Mouse (Mus musculus) stomach, embryonic 14.5 days (tissue): ENCODE data around the gene Ick. TPM values are rescaled to one million over a fixed set of nuclear protein-coding genes. Genes with fewer than 3 reads are reported as not detected.

Source experiments
- ATAC-seq: fragments of 200-750 bp; cut with Nextera tagmentation; 2 replicates; pipeline ENCODE4 v1.8.0; 2017; ENCODE audit warnings: low read depth, moderate TSS enrichment; ENCODE audit not compliant: insufficient number of reproducible peaks, insufficient read depth, low FRiP score
- H3K27ac ChIP-seq: fragments of 300-500 bp; sonication (generic); 2 replicates; pipeline ENCODE4 v1.5.1; 2014; ENCODE audit warnings: mild to moderate bottlenecking, low read length, moderate library complexity, mixed read lengths
- H3K27me3 ChIP-seq: fragments of 300-500 bp; sonication (generic); 2 replicates; pipeline ENCODE4 v1.6.1; 2014; ENCODE audit warnings: low read length, control low read depth, mixed read lengths; ENCODE audit not compliant: control insufficient read depth, insufficient read depth
- H3K36me3 ChIP-seq: fragments of 300-500 bp; sonication (generic); 2 replicates; pipeline ENCODE4 v1.6.1; 2014; ENCODE audit warnings: mild to moderate bottlenecking, control low read depth, low read length, moderate library complexity, mixed read lengths; ENCODE audit not compliant: control insufficient read depth, insufficient read depth
- H3K4me1 ChIP-seq: fragments of 300-500 bp; sonication (generic); 2 replicates; pipeline ENCODE4 v1.6.1; 2014; ENCODE audit warnings: low read length, control low read depth, mixed read lengths; ENCODE audit not compliant: control insufficient read depth, insufficient read depth
- H3K4me2 ChIP-seq: fragments of 300-500 bp; sonication (generic); replicated peaks from 2 replicates; pipeline ENCODE4 v1.6.1; 2014; ENCODE audit warnings: low read depth, low read length, control low read depth
- H3K4me3 ChIP-seq: fragments of 300-500 bp; sonication (generic); 2 replicates; pipeline ENCODE4 v1.5.1; 2014; ENCODE audit warnings: low read depth, low read length, control low read depth
- H3K9ac ChIP-seq: fragments of 300-500 bp; sonication (generic); replicated peaks from 2 replicates; pipeline ENCODE4 v1.6.1; 2014; ENCODE audit warnings: low read depth, mild to moderate bottlenecking, control low read depth, low read length, moderate library complexity, mixed read lengths
- H3K9me3 ChIP-seq: fragments of 300-500 bp; sonication (generic); 2 replicates; pipeline ENCODE4 v1.6.1; 2016; ENCODE audit warnings: low read depth, low read length, control low read depth; ENCODE audit not compliant: control insufficient read depth
- WGBS: fragments of 180-500 bp; shearing (Covaris S2); extraction: QIAGEN DNeasy Blood & Tissue Kit; methylation state at CpG from one replicate; pipeline ENCODE4 v1.1.7; 2014; 5-methylcytosine and 5-hydroxymethylcytosine counted together
- polyA plus RNA-seq: library from polyadenylated mRNA; unstranded; fragments of >200 nt; fragmentation: Nextera tagmentation; extraction: Ambion mirVana; gene quantifications from 2 replicates; pipeline ENCODE4 v1.2.1, GENCODE M21; 2014

The Ick gene
- polyA plus RNA-seq, 1 experiment from 2014 or later, result 28.4 TPM

DNA sequence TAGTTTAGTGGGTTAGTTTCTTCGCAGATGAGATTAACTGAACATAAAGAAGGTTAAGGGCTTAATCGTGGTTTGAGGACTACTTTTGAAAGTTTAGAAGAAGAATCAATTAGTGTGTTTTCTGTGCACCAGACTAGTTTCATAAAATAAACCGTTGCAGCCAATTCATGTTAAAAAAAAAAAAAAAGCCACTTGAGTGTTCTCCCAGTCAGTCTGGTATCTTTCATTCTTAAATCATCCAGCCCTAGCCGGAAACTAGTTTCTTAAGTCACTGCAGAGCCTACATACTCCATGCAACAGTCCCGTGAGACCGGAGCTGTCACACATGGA, 1.4 kb upstream of the Ick start:
- Histone ChIP-seq H3K36me3 (0 out of 2 replicates have a peak, but pooled peaks cover 3% of the 10 kb centered on the region), H3K9ac (peak overlapping the region; percentile 76; the same call in 1 of the 2 replicates), H3K27me3 (no peaks in the 10 kb centered on the region), H3K4me3 (peak overlapping the region; percentile 89), H3K9me3 (no peaks in the 10 kb centered on the region), H3K4me1 (peaks cover 8% of the 10 kb centered on the region; the same call in 1 of the 2 replicates), H3K27ac (no peak overlapping the region; the same call in 1 of the 2 replicates), H3K4me2 (peak overlapping the region; percentile 89)
- WGBS, result 19% methylated on average over 6 of the region's 6 CpGs
- ATAC-seq, result no peak

DNA sequence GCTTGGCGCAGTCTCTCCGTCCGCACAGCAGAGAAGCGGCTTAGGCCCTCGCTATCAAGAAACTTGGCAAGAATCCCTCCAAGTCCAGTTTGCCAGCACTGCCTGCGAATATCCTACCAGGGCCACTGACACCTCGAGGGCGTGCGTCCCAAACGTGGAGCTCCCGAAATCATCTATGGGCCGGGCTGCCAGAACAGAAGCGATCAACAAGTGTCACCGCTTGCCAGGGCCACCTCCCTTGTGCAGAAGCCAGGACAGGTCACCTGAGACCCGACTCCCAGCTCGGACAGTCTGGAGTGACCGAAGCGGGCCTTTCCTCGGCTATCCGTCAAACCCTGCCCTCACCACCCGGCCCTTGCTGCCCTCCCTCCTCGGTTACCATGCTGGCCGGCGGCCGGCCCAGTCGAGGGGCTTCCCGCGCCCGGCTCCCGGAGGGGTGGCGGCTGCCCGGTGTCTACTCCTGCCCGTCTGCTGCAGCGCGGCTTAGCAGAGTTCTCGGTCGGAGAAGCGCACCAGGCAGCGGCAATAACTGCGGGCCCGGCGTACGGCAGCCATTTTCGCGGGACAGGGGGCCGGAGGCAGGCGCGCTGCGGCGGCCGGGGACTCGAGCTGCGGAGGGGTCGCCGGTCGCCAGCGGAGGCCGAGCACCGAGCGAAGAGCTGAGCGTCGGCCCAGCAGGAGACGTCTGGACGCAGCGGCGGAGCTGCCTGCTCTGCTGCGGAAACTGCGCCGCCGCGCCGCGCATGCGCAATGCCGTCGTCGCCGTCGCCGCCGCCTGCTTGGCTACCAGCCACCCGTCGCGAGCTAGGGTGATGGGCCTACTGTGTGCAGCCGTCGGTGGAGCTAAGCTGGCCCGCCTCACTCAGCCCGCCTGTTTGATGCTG, 838 bp upstream of the Ick start:
- H3K27me3 ChIP-seq, result no peaks in the 10 kb centered on the region
- H3K4me1 ChIP-seq, result peaks cover 8% of the 10 kb centered on the region; the same call in 1 of the 2 replicates
- H3K9ac ChIP-seq, result peak overlapping the region; percentile 76
- 0 out of 2 replicates have a peak, but pooled peaks cover 3% of the 10 kb centered on the region for H3K36me3 ChIP-seq
- 1% methylated on average over 88 of the region's 88 CpGs for WGBS
- ATAC-seq, result peak; percentile 82
- peak overlapping the region; percentile 89 for H3K4me3 ChIP-seq
- no peaks in the 10 kb centered on the region for H3K9me3 ChIP-seq
- H3K27ac ChIP-seq, result peak overlapping the region; percentile 95
- H3K4me2 ChIP-seq, result peak overlapping the region; percentile 89

DNA sequence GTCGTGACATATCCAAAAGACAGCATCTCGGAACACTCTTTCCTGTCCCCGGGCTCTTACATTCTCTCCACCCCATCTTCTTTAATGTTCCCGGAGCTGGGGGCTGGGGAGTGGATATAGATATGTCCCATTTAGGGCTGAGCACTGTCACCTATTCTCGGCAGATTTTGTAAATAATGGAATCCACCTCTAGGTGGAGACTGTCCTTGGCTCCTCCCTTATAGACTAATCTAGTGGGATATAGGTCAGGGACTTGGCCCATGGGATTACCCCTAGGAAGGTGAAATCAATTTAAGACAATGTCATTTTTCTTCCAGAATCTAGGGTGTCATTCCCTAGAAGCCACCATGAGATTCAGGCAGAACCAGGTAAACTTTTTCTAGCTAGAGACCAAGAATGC, 664 bp downstream of the Ick start:
- Histone ChIP-seq H3K27ac (no peak overlapping the region), H3K36me3 (0 out of 2 replicates have a peak, but pooled peaks cover 3% of the 10 kb centered on the region), H3K9me3 (no peaks in the 10 kb centered on the region), H3K9ac (no peak overlapping the region), H3K4me3 (peak overlapping the region; percentile 89), H3K27me3 (no peaks in the 10 kb centered on the region), H3K4me1 (peaks cover 15% of the 10 kb centered on the region), H3K4me2 (peak overlapping the region; percentile 89)
- ATAC-seq, result no peak
- 45% methylated on average over 5 of the region's 5 CpGs for WGBS

DNA sequence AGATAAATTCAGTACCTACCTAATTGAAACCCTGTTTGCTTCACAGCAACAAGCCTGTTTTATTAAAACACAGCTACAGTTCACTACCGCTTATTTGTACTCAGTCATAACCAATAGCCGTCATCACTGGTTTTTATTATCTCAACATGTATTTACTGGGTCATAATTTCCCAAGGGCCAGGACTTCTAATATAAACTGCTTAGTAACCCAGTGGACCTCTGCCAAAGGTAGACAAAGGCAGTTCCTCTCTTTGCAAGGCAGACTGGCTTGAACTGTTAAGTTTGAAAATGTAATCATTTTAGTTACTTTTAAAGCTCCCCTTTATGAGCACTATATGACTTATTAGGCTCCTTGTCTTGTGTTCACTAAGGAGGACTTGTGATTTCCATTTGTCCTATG, 2.5 kb downstream of the Ick start:
- Histone ChIP-seq H3K4me1 (peaks cover 15% of the 10 kb centered on the region), H3K9ac (no peak overlapping the region), H3K27me3 (no peaks in the 10 kb centered on the region), H3K36me3 (no peaks in the 10 kb centered on the region), H3K4me2 (no peak overlapping the region), H3K27ac (no peak overlapping the region), H3K9me3 (no peaks in the 10 kb centered on the region), H3K4me3 (no peak overlapping the region)
- WGBS, result 79% methylated on average over 2 of the region's 2 CpGs
- ATAC-seq, result no peak

DNA sequence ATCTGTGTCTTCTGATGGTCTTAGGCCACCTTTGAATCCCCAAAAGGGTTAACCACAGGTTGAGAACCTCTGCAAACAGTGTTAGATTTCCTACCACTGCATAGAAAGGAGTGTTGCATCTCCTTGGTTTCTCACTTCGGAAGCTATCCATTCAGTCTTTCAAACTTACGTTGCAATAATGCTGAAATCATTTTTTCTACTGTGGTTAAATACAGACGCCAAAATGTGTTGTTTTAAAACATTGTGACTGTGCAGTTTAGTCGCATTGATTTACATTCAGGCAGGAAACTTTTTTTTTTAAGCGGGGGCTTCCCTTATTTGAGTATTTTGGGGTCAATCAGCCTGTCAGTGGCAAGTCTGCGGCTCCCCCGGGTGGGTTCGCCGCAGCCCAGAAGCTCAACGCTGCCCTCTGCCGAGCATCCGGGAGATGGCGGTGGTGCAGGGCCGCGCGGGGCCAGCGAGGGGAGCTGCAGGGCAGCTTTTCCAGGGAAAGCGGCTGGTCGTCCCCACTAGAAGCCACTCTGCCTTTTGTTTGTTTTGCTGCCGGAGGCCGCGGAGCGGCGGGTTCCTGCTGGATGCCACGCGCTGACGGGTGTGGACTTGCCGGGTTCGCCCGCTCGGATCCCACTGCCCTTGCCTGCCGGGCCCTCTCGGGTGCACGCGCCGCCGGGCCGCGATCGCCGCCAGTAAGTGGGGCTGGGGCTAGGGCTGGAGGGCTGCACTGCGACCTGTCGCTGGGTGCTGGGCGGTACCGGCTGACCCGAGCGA, 4.0 kb downstream of the Ick start:
- H3K27ac ChIP-seq, result peak overlapping the region; percentile 73; the same call in 1 of the 2 replicates
- H3K27me3 ChIP-seq, result no peaks in the 10 kb centered on the region
- peak overlapping the region; percentile 61 for H3K4me3 ChIP-seq
- peak overlapping the region; percentile 65 for H3K9ac ChIP-seq
- peak; percentile 75 for ATAC-seq
- 2% methylated on average over 47 of the region's 47 CpGs for WGBS
- peaks cover 10% of the 10 kb centered on the region for H3K4me1 ChIP-seq
- no peaks in the 10 kb centered on the region for H3K9me3 ChIP-seq
- no peaks in the 10 kb centered on the region for H3K36me3 ChIP-seq
- peak overlapping the region; percentile 57 for H3K4me2 ChIP-seq

DNA sequence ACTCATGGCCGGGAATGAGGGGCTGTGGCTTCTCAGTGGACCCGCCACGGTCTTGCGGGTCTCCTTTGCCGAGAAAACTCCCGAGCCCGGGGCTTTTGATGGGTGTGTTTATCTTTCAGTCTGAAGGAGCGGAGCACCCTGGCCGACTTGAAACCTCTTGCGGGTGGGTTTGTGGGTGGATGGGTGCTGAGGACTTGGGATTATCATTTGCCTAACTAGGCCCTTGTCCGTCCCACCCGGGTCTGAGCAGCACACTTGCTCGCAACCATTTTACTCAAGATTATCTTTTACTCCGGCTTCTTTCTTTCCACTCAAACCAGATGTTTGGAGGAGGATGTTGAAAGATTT, 4.5 kb downstream of the Ick start:
- Histone ChIP-seq H3K27me3 (no peaks in the 10 kb centered on the region), H3K4me3 (peak overlapping the region; percentile 61), H3K9me3 (no peaks in the 10 kb centered on the region), H3K27ac (peak overlapping the region; percentile 73; the same call in 1 of the 2 replicates), H3K4me1 (peaks cover 10% of the 10 kb centered on the region), H3K9ac (peak overlapping the region; percentile 65), H3K4me2 (peak overlapping the region; percentile 57), H3K36me3 (no peaks in the 10 kb centered on the region)
- no peak for ATAC-seq
- under 1% methylated on average over 14 of the region's 14 CpGs for WGBS

DNA sequence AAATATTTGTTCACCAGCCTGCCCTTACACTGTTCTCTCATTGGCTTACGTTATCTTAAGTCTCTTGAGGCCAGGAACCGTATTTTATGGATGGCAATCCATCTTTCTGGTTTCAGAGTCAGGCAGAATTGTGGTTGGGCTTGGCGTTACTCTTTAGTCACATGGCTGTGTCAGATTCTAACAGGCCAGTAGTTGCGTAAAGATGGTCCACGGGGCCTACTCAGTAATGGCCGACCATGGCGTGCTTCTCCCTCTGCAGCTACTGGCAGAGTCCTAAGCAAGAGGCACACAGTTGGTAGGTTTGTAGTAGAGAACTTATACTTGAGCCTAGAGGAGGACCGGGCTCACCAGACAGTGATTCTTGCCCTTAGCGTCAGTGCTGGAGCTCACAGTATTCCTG, 6.8 kb downstream of the Ick start:
- no peak for ATAC-seq

DNA sequence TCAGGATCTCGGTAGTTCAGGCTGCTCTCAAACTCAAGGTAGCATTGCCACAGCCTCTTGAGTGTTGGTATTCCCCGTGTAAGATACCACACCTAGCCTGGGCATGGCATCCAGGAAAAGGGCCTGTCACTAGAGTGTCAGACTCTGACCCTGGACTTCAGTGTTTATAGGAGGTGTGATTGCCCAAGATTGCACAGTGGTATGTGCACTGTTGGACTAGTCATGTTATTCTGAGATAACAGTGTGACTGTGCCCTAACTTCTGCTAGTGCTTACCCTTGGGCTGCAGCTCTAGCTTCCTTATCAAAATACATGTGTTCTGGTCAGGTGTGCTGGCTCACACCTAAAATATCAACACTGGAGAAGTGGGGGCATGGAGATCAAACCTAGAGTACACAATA, 8.7 kb downstream of the Ick start:
- ATAC-seq, result 0 out of 2 replicates have a peak, but pooled peaks have one; percentile 34
- H3K4me1 ChIP-seq, result peaks cover 6% of the 10 kb centered on the region
- no peak overlapping the region for H3K9ac ChIP-seq
- WGBS, result 83% methylated on average over 2 of the region's 2 CpGs
- H3K4me3 ChIP-seq, result no peak overlapping the region
- H3K4me2 ChIP-seq, result no peak overlapping the region
- no peaks in the 10 kb centered on the region for H3K9me3 ChIP-seq
- H3K27me3 ChIP-seq, result no peaks in the 10 kb centered on the region
- no peaks in the 10 kb centered on the region for H3K36me3 ChIP-seq
- no peak overlapping the region for H3K27ac ChIP-seq

More for the DNA sequence above, 6.8 kb downstream of the Ick start:
- Histone ChIP-seq H3K4me1 (peaks cover 6% of the 10 kb centered on the region), H3K27ac (no peak overlapping the region), H3K4me3 (no peak overlapping the region), H3K27me3 (no peaks in the 10 kb centered on the region), H3K36me3 (no peaks in the 10 kb centered on the region), H3K9me3 (no peaks in the 10 kb centered on the region), H3K4me2 (no peak overlapping the region), H3K9ac (no peak overlapping the region)
- WGBS, result 68% methylated on average over 9 of the region's 9 CpGs
